Mouse (Mus musculus): ENCODE results near the gene Osbpl3. TPM values are rescaled to one million over a fixed set of nuclear protein-coding genes. Genes with fewer than 3 reads are reported as not detected.

Gene Osbpl3
- total and polyA plus RNA-seq, 3 experiments, result 12.8 to 26.5 (median 25.4) TPM

DNA sequence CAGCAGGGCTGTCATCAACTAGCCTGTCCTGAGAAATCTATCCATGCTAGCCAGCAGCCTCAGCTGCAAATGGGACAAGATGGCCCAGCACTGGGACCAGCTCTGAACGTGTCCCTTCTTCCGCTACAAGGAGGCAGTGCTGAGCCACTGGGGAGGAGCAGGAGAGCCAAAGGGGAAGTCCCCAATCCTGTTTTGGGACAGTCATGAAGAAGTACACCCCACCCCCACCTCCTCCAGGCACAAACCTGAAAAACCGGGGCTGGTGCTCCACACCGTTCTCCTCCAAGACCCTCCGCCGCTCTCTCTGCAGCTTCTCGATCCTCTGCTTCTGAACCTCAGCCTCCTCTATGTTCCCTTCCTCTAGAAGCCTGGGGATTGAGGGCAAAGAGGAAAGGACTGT, 156.9 kb downstream of the Osbpl3 start:
- Histone ChIP-seq H3K4me1 (ENCODE audit: control insufficient read depth, insufficient read depth, low read length) (no peaks in the 10 kb centered on the region), H3K36me3 (ENCODE audit: control insufficient read depth, insufficient read depth, low read length) (no peaks in the 10 kb centered on the region), H3K9ac (ENCODE audit: low read depth, low read length) (no peak overlapping the region), H3K27ac (no peak overlapping the region), H3K27me3 (ENCODE audit: control insufficient read depth, insufficient read depth, low read length) (no peaks in the 10 kb centered on the region), H3K4me3 (no peak overlapping the region), H3K79me2 (replicated peaks; ENCODE audit: control insufficient read depth, insufficient read depth, low read length) (no peaks in the 10 kb centered on the region)
- intact Hi-C loops (cut with DNase I), result no loop called here
- no peak for TF ChIP-seq POLR2A (IDR thresholded peaks at IDR 0.05; ENCODE audit: insufficient read depth, low read depth, low read length)
- TF ChIP-seq EP300 (IDR thresholded peaks at IDR 0.05; ENCODE audit: insufficient read depth, low read depth, low read length), result no peak
- 81% methylated on average over 7 of the region's 7 CpGs for WGBS
- DNase-seq, result no peak

DNA sequence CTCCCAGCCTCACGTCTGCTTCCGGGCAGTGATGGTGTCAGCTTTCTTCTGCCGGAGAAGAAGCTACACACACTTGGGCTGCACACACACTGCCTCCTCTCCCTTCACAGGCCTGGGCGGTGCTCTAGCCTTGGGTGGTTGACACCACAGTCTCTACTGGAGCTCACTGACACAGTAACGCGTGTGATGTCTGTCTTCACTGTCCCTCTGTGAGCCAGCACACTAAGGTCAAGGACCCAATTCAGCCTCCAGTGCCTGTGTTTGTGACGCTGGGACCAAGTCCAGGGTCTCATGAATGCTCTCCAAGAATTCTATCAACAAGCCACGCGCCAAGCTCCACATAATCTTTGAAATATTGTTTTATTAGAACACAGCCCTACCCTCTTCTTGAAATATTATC, 158.3 kb downstream of the Osbpl3 start:
- H3K27ac ChIP-seq, result no peak overlapping the region
- no peaks in the 10 kb centered on the region for H3K36me3 ChIP-seq (ENCODE audit: control insufficient read depth, insufficient read depth, low read length)
- no peak overlapping the region for H3K4me3 ChIP-seq
- no peak for DNase-seq
- no peaks in the 10 kb centered on the region for H3K79me2 ChIP-seq (replicated peaks; ENCODE audit: control insufficient read depth, insufficient read depth, low read length)
- no peak overlapping the region for H3K9ac ChIP-seq (ENCODE audit: low read depth, low read length)
- H3K4me1 ChIP-seq (ENCODE audit: control insufficient read depth, insufficient read depth, low read length), result no peaks in the 10 kb centered on the region
- 85% methylated on average over 9 of the region's 9 CpGs for WGBS
- intact Hi-C loops (cut with DNase I), result no loop called here
- no peak for TF ChIP-seq CTCF (IDR thresholded peaks at IDR 0.05)
- H3K27me3 ChIP-seq (ENCODE audit: control insufficient read depth, insufficient read depth, low read length), result no peaks in the 10 kb centered on the region

- Histone ChIP-seq H3K79me2 (replicated peaks; ENCODE audit: control insufficient read depth, insufficient read depth, low read length) (no peaks in the 10 kb centered on the region), H3K36me3 (ENCODE audit: control insufficient read depth, insufficient read depth, low read length) (no peaks in the 10 kb centered on the region), H3K4me1 (ENCODE audit: control insufficient read depth, insufficient read depth, low read length) (no peaks in the 10 kb centered on the region), H3K9ac (ENCODE audit: low read depth, low read length) (no peak overlapping the region), H3K27ac (no peak overlapping the region), H3K27me3 (ENCODE audit: control insufficient read depth, insufficient read depth, low read length) (no peaks in the 10 kb centered on the region), H3K4me3 (no peak overlapping the region)
- TF ChIP-seq CTCF (IDR thresholded peaks at IDR 0.05), result no peak
- no peak for TF ChIP-seq EP300 (IDR thresholded peaks at IDR 0.05; ENCODE audit: insufficient read depth, low read depth, low read length)
- TF ChIP-seq POLR2A (IDR thresholded peaks at IDR 0.05; ENCODE audit: insufficient read depth, low read depth, low read length), result no peak
- whole genome bisulfite sequencing, result 74% methylated on average over 10 of the region's 10 CpGs
- no peak for DNase-seq
- intact Hi-C loops (cut with DNase I), result loop anchor here (2.0 kb wide), 1 partner anchor 182 kb away; no protein-coding TSS in a partner anchor
Measured at GRCm38 (mm10) chr6:50295136-50295535, 160.9 kb downstream of the Osbpl3 start.

DNA sequence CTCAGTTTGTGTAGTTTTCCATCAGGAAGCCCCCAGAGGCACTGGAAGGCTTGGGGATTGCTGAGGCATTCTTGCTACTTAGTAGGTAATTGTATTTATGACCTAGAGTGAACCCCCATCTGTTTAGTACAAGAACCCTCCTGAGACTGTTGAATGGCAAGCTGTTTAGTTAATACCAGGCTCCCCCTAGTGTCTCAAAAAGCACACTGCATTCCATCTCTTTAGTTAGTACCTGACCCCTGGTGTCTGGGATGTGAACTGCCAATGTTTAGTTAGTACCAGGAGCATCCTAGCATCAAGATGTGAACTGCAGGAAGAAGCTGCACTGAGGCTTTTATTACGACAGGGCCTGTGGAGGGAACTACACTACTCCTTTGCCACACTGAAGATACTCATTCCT, 161.9 kb downstream of the Osbpl3 start:
- Histone ChIP-seq H3K9ac (ENCODE audit: low read depth, low read length) (no peak overlapping the region), H3K36me3 (ENCODE audit: control insufficient read depth, insufficient read depth, low read length) (no peaks in the 10 kb centered on the region), H3K79me2 (replicated peaks; ENCODE audit: control insufficient read depth, insufficient read depth, low read length) (no peaks in the 10 kb centered on the region), H3K27ac (no peak overlapping the region), H3K4me1 (ENCODE audit: control insufficient read depth, insufficient read depth, low read length) (no peaks in the 10 kb centered on the region), H3K4me3 (no peak overlapping the region), H3K27me3 (ENCODE audit: control insufficient read depth, insufficient read depth, low read length) (no peaks in the 10 kb centered on the region)
- intact Hi-C loops (cut with DNase I), result loop anchor here (1.0 to 2.0 kb wide), 2 partner anchors 181 to 775 kb away; no protein-coding TSS in a partner anchor
- TF ChIP-seq POLR2A (IDR thresholded peaks at IDR 0.05; ENCODE audit: insufficient read depth, low read depth, low read length) (no peak), EP300 (IDR thresholded peaks at IDR 0.05; ENCODE audit: insufficient read depth, low read depth, low read length) (no peak), CTCF (IDR thresholded peaks at IDR 0.05) (peak; percentile 97)
- peak; percentile 53 to 57 for DNase-seq
- WGBS, result 47% methylated on average over 1 of the region's 1 CpGs

DNA sequence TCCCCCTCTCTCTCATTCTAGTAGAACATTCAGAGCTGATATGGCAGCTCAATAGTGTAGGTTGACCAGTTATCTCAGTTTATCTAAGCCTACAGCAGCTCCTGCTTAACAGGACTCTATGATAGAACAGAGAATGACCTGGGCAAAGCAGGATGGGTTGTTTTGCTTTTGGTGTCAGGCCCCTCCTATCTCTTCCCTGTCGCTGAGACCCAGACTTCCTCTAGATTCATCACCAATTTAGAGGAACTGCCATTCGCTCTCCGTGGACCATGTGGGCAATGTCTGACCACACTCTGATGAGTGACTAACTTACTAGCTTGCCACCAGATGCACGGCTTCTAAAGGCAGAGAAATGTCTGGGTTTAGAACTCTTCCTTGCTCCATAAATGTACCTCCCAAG, 164.4 kb downstream of the Osbpl3 start:
- TF ChIP-seq POLR2A (IDR thresholded peaks at IDR 0.05; ENCODE audit: insufficient read depth, low read depth, low read length) (no peak), CTCF (IDR thresholded peaks at IDR 0.05) (no peak), EP300 (IDR thresholded peaks at IDR 0.05; ENCODE audit: insufficient read depth, low read depth, low read length) (no peak)
- no peaks in the 10 kb centered on the region for H3K4me1 ChIP-seq (ENCODE audit: control insufficient read depth, insufficient read depth, low read length)
- H3K27ac ChIP-seq, result no peak overlapping the region
- intact Hi-C loops (cut with DNase I), result no loop called here
- no peak overlapping the region for H3K4me3 ChIP-seq
- H3K79me2 ChIP-seq (replicated peaks; ENCODE audit: control insufficient read depth, insufficient read depth, low read length), result no peaks in the 10 kb centered on the region
- H3K9ac ChIP-seq (ENCODE audit: low read depth, low read length), result no peak overlapping the region
- 62% methylated on average over 4 of the region's 4 CpGs for WGBS
- H3K36me3 ChIP-seq (ENCODE audit: control insufficient read depth, insufficient read depth, low read length), result no peaks in the 10 kb centered on the region
- DNase-seq, result no peak
- no peaks in the 10 kb centered on the region for H3K27me3 ChIP-seq (ENCODE audit: control insufficient read depth, insufficient read depth, low read length)

DNA sequence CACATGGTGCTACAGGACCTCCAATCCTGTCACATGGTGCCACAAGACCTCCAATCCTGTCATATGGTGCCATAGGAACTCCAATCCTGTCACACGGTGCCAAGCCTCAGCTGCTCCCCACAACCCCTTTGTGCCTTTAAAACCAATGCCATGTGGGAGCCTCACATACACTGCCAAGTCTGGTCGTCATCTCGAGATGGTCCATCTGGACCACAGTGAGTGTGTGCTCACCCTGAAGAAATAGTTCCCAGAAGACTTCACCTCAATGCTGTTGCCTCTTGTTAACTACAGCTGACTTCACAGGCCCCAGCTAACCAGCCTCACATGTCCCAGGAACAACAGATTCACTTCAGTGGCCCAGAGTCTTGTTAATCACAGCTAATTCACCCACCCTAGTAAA, 169.1 kb downstream of the Osbpl3 start:
- H3K4me3 ChIP-seq, result no peak overlapping the region
- H3K9ac ChIP-seq (ENCODE audit: low read depth, low read length), result no peak overlapping the region
- no peaks in the 10 kb centered on the region for H3K27me3 ChIP-seq (ENCODE audit: control insufficient read depth, insufficient read depth, low read length)
- H3K27ac ChIP-seq, result no peak overlapping the region
- 89% methylated on average over 3 of the region's 3 CpGs for WGBS
- H3K79me2 ChIP-seq (replicated peaks; ENCODE audit: control insufficient read depth, insufficient read depth, low read length), result no peaks in the 10 kb centered on the region
- no peaks in the 10 kb centered on the region for H3K36me3 ChIP-seq (ENCODE audit: control insufficient read depth, insufficient read depth, low read length)
- H3K4me1 ChIP-seq (ENCODE audit: control insufficient read depth, insufficient read depth, low read length), result no peaks in the 10 kb centered on the region
- TF ChIP-seq POLR2A (IDR thresholded peaks at IDR 0.05; ENCODE audit: insufficient read depth, low read depth, low read length), result no peak
- intact Hi-C loops (cut with DNase I), result no loop called here
- no peak for DNase-seq
